Comparison of ENCODE assay signal across 21 mouse cellular contexts in the genomic region with DNA sequence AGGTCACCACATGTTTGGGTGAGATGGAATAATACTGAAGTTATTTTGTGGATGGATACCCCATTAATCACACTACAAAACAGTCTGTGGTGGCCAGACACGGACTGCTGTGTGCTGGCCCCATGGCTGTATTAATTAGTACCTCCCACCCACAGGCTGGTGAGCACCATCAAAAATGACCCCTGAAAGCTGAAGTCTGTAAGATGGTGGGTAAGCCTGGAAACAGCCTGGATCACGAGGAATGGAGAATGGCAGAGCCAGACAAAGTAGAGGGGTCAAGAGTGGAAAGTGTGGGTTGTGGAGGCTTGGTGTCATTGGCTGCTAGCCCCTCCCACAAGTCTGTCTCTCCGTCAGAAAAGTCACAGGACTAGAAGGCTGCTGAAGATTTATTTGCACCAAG. TPM values are rescaled to one million over a fixed set of nuclear protein-coding genes. Genes with fewer than 3 reads are reported as not detected.
"Had no signal": no experiment of that assay in that cellular context is flagged by ENCODE, and none has a peak within 500 bp of the region (broad histone marks: within the 10 kb centered on the region; RNA-seq: fewer than 3 reads in every experiment).

No protein-coding gene starts in this region.

- H3K27ac ChIP-seq: neural tube, embryonic 13.5 days; neural tube, embryonic 15.5 days; stomach, embryonic 15.5 days; stomach, postnatal 0 days had no signal

- H3K4me1 ChIP-seq: neural tube, embryonic 13.5 days; neural tube, embryonic 15.5 days; stomach, embryonic 15.5 days had no signal

- DNase-seq: retina, postnatal 1 day; right cerebral cortex, adult 18-20 months; right cerebral cortex, postnatal 14 days; right cerebral cortex, postnatal 25 days; right cerebral cortex, postnatal 4 days; spleen, adult 18-20 months; thymus, adult 18-20 months; thymus, adult 2 months; thymus, postnatal 14 days; thymus, postnatal 25 days; thymus, postnatal 36 days; thymus, postnatal 4 days had no signal

- H3K4me3 ChIP-seq: neural tube, embryonic 13.5 days; neural tube, embryonic 15.5 days; stomach, embryonic 15.5 days had no signal

RNA-seq across cellular contexts. Expression of a gene that starts 31.3 kb away (rescaled TPM):
- total RNA-seq: neutrophil, adult 5-6 weeks had no signal
- polyA plus RNA-seq: neural tube, embryonic 13.5 days; neural tube, embryonic 14.5 days; neural tube, embryonic 15.5 days; small intestine, adult 2 months; spleen, adult 2 months; stomach, embryonic 14.5 days had no signal
